Mouse (Mus musculus): Measurements from ENCODE around the gene Arl16.

DNA sequence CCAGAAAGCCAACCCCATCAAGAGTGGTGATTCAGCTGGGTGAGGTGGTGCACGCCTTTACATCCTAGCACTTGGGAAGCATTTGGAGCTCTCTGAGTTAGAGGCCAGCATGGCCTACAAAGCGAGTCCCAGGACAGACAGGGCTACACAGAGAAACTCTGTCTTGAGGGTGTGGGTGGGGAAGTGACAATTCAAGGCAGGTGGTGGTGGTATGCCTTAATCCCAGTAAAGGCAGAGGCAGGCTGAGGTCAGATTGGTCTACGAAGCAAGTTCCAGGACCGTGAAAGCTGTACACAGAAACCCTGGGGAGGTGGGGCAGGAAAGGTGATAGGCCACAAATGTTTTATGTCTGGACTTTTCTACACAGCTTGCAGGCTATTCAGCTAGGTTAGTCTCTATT lies 12.4 kb downstream of the Arl16 start:
- TF ChIP-seq CTCF (IDR thresholded peaks at IDR 0.05; ENCODE audit: control insufficient read depth, insufficient read depth, low read length) (no peak), POLR2A (IDR thresholded peaks at IDR 0.05; ENCODE audit: borderline replicate concordance, control insufficient read depth, low read depth, low read length) (no peak)

All from bone marrow, adult 2 months (tissue).